Mouse (Mus musculus): Measurements from ENCODE around the gene Cenpu.
A peak's percentile ranks its signal among the peaks of the same experiment; 100 is the strongest.

The Cenpu gene

DNA sequence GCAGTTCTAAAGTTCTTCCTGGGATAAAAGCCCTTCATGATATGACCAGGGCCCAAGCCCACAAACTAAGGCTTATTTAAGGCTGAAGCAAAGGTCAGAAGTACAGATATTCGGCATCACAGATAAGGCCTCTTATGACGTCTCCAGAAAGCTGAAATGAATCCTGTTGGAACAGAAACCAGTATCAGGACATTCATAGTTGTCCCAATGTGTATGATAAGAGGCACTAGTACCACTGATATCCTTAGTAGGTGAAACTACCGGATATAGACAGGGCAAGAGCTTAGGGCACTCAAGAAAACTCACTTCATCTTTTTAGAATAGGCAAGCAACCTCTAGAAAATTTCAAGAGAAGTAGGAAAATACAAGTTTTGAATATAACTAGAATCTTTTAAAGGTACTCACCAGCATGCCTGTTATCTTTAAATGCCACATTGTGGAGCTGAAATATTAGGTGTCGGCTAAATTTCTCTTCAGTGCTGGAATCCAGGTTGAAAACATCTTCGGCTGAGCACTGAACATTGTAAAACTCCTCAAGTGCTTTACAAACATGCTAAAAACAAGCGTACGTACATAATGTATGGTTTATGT is 47.6 kb downstream of the Cenpu start:
- no peak for DNase-seq (ENCODE audit: low spot score)

GRCm38 (mm10) chr8:46600959-46601707 is 49.3 kb downstream of the Cenpu start:
- DNase-seq (ENCODE audit: low spot score): no peak

DNA sequence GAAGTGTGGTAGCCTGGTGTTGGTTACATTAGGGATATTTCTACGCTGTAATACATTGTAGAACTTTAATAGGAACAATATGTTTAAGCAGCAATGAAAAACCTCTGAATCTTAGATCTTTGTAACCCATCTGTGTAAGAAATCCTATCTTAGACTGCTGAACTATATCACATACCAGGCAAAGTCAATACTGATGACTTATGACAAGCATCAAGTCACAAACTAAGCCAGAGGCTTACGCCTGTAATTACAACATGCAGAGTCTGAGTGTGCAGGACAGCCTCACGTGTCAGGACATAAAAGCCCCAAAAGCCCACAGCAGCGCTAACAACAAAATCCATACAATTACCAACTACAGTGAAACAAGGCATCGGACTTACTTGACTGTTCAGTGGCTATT is 51.8 kb downstream of the Cenpu start:
- no peak for DNase-seq (ENCODE audit: low spot score)

GRCm38 (mm10) chr8:46606930-46607329 is 55.1 kb downstream of the Cenpu start:
- no peak for DNase-seq (ENCODE audit: low spot score)

- DNase-seq (ENCODE audit: low spot score): no peak
Measured at GRCm38 (mm10) chr8:46611557-46611956, 59.7 kb downstream of the Cenpu start.

DNA sequence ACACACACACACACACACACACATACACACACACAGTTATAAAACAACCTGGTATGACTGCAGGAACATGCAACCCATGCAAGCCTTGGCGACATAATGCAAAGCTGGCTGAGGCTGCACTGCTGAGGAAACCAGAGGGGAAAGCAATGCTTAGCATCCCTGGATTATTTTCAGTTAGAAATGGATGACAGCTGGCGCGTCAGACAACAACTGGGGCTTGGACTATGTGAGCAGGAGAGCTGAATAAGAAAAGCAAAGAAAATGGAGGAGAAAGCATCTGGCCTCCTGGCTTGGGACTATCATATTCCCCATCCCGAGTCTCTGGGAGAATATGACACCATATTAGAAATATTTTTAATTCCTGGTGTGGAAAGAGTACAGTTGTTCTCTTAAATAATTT is 61.1 kb downstream of the Cenpu start:
- no peak for DNase-seq (ENCODE audit: low spot score)

- no peak for DNase-seq (ENCODE audit: low spot score)
Measured at GRCm38 (mm10) chr8:46613377-46613776, 61.5 kb downstream of the Cenpu start.

DNA sequence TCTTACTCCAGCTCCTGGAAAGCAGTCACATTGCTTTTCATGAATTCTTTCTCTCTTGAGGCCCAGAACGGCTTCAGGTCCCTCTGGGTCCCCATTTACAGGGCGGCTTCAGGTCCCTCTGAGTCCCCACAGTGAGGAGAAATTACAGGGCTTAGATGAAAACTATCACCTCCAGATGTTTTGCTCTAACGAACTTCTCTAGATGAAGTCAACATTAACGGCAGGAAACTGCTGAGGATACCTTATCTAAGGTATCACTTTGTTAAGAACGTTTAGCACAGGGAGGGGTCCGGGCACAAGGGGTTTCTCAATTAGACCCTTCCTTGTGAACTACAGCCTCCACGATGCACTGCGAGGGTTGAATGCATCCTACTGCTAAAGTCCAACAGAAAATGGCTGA is 64.1 kb downstream of the Cenpu start:
- no peak for DNase-seq (ENCODE audit: low spot score)

DNA sequence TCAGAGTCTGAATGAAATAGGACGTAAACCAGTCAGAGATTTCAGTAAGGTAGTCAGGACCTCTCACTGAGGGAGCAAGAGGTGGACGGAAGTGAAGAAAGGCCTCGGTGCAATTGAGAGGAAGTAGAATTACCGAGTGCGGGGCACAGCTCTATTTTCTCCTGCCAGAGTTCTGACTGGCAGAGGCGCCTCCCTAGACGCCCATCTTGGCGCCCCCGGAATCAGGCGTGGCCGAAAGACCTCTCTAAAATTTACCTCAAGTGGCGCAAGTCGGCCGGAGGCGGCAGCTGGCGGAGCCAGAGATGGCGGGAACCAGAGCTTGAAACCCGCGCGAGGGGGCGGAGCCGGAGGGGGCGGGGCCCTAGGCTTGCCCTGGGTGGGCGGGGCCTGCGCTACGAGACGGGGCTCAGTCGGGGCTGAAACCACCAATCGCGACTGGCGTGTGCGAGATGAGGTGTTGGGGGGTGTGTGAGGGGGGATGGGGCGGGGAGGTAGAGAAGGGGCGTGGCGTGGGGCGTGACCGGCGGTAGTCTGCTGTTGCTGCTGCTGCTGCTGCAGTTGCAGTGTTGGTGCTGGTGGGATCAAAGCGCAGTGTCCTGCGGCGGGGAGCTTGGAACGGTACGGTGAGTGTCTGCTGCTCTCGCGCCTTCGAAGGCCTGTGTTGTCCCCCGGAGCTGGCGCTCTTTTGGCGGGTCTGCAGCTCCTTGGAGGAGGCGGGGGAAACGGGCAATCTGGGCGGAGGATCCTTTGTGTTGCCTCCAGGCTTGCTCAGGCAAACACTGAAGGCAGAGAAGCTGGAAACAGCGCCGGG is 65.3 kb downstream of the Cenpu start, which contains the start of the genes Primpol and Casp3:
Primpol (minus strand) TSS at position 334 of the 811 bp plus-strand sequence.
Casp3 (plus strand) TSS at position 413 of the 811 bp plus-strand sequence.
- peak; percentile 98 for DNase-seq (ENCODE audit: low spot score)

GRCm38 (mm10) chr8:46617690-46618620 is 66.1 kb downstream of the Cenpu start:
- DNase-seq (ENCODE audit: low spot score): no peak

GRCm38 (mm10) chr8:46618639-46619320 is 67.0 kb downstream of the Cenpu start:
- no peak for DNase-seq (ENCODE audit: low spot score)

- DNase-seq (ENCODE audit: low spot score): no peak
Measured at GRCm38 (mm10) chr8:46622446-46623270, 70.8 kb downstream of the Cenpu start.

- DNase-seq (ENCODE audit: low spot score): no peak
Measured at GRCm38 (mm10) chr8:46625166-46625565, 73.3 kb downstream of the Cenpu start.

DNA sequence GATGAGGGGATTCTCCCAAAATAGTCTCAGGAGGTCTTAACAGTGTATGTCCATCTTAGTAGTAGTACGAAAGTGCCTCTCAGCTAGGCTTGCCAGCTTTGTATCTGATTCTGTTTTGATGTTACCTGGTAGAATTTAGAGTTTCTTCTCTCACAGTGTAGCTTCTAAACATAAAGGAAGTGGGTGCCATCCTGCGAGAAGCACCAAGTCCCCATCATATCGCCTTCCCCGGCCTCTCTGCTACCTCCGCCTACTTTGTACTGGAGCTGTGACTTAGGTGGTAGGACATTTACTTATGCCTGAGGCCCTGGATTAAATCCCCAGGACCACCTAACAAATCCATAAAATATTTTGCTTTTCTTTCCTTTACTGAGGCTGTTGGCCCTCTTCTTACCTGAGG is 74.8 kb downstream of the Cenpu start:
- DNase-seq (ENCODE audit: low spot score): no peak

- DNase-seq (ENCODE audit: low spot score): no peak
Measured at GRCm38 (mm10) chr8:46627881-46628280, 76.1 kb downstream of the Cenpu start.

GRCm38 (mm10) chr8:46628645-46629044 is 76.8 kb downstream of the Cenpu start:
- no peak for DNase-seq (ENCODE audit: low spot score)

Data from c-Kit-positive CD71-positive TER-119-positive erythroid progenitor cells, embryonic 14.5 days (primary cell).